9 mouse cellular contexts compared by ENCODE assay signal in the genomic region with DNA sequence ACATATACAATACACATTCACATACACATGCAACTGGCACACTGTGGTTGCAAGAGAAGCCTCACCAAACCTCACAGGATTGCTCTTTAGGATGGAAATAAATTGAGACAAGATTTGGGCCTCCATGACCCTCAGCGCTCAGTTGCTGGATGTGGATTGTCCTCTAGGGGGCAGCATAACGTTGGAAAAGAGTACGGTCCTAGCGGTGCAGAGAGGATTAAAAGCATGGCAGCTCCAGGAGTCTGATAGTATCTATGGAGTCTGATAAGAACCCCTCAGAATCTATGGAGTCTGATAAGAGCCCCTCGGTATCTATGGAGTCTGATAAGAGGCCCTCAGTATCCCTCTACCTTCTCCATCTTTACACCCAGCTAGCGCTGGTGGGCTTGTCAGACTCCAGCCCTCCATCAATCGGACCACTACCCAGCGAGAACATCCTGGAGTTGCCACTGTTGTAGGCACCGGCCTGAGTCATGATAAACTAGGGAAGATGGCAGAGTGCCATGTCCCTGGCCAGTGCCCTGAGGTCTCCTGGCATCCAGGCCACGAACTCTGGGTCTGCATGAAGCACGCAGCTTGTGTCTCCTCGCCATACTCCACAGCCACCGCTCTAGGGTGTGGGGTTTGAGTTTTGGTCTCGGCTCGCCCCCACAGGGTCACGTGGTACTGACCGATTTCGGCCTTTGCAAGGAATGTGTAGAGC. TPM values are rescaled to one million over a fixed set of nuclear protein-coding genes. Genes with fewer than 3 reads are reported as not detected.
DNase-seq lines count a peak whose midpoint lies in the region; ATAC-seq lines count a peak whose summit lies in the region.
"Had no signal": no experiment of that assay in that cellular context is flagged by ENCODE, and none has a peak within 500 bp of the region (broad histone marks: within the 10 kb centered on the region; RNA-seq: fewer than 3 reads in every experiment).

No protein-coding gene starts in this region.

- peak; percentile 69 for ATAC-seq in activated CD4-positive, CD25-positive, alpha-beta regulatory T cell, adult 4 months
- ATAC-seq in common myeloid progenitor, adult 5-6 weeks (replicated peaks; ENCODE audit: low read depth, poor library complexity, severe bottlenecking), result peak; percentile 84
- peak; percentile 68 for ATAC-seq in intestine, embryonic 15.5 days
- ATAC-seq in limb, embryonic 12.5 days (ENCODE audit: insufficient number of reproducible peaks, insufficient read depth, low FRiP score, low TSS enrichment, low read depth), result peak; percentile 54; the same call in 1 of the 2 replicates
- ATAC-seq in midbrain, embryonic 13.5 days, result peak; percentile 78

- H3K36me3 ChIP-seq in intestine, embryonic 15.5 days, result no peaks in the 10 kb centered on the region
- no peaks in the 10 kb centered on the region for H3K36me3 ChIP-seq in limb, embryonic 12.5 days
- H3K36me3 ChIP-seq in midbrain, embryonic 13.5 days, result no peaks in the 10 kb centered on the region

- 0 out of 2 replicates have a peak, but pooled peaks cover 3% of the 10 kb centered on the region for H3K4me1 ChIP-seq in intestine, embryonic 15.5 days (replicated peaks)
- peaks cover 4% of the 10 kb centered on the region; the same call in 1 of the 2 replicates for H3K4me1 ChIP-seq in limb, embryonic 12.5 days (replicated peaks)
- H3K4me1 ChIP-seq in midbrain, embryonic 13.5 days (replicated peaks), result peaks cover 5% of the 10 kb centered on the region; the same call in 1 of the 2 replicates

- H3K4me2 ChIP-seq in intestine, embryonic 15.5 days (replicated peaks), result peak overlapping the region; percentile 36
- peak overlapping the region; percentile 48 for H3K4me2 ChIP-seq in limb, embryonic 12.5 days
- peak overlapping the region; percentile 41 for H3K4me2 ChIP-seq in midbrain, embryonic 13.5 days (replicated peaks)

- peak; percentile 70 for DNase-seq in 416B (ENCODE audit: low read depth)
- DNase-seq in gastrocnemius, postnatal 36 days, result peak; percentile 30 to 32
- DNase-seq in spleen, postnatal 10 days (ENCODE audit: low spot score in 2 of 2), result peak; percentile 42 to 66

- WGBS in intestine, embryonic 15.5 days, result 32% methylated on average over 18 of the region's 18 CpGs
- 26% methylated on average over 18 of the region's 18 CpGs for WGBS in limb, embryonic 12.5 days
- 33% methylated on average over 18 of the region's 18 CpGs for WGBS in midbrain, embryonic 13.5 days

- H3K4me3 ChIP-seq in intestine, embryonic 15.5 days (replicated peaks), result no peak overlapping the region
- peak overlapping the region; percentile 21 for H3K4me3 ChIP-seq in limb, embryonic 12.5 days (replicated peaks)
- H3K4me3 ChIP-seq in midbrain, embryonic 13.5 days (replicated peaks), result peak overlapping the region; percentile 5; the same call in 1 of the 2 replicates
- H3K4me3 ChIP-seq: erythroblast, embryonic 14.5 days had no signal

- H3K27me3 ChIP-seq in intestine, embryonic 15.5 days (replicated peaks), result no peaks in the 10 kb centered on the region
- H3K27me3 ChIP-seq in limb, embryonic 12.5 days, result no peaks in the 10 kb centered on the region
- 0 out of 2 replicates have a peak, but pooled peaks cover 5% of the 10 kb centered on the region for H3K27me3 ChIP-seq in midbrain, embryonic 13.5 days

- intact Hi-C loops in gastrocnemius, postnatal 36 days (cut with DNase I), result loop anchor here (2.0 kb wide), 1 partner anchor 76 kb away; no protein-coding TSS in a partner anchor

- no peak overlapping the region for H3K9ac ChIP-seq in intestine, embryonic 15.5 days
- H3K9ac ChIP-seq in limb, embryonic 12.5 days (replicated peaks), result 0 out of 2 replicates have a peak overlapping the region, but pooled peaks have one; percentile 18
- H3K9ac ChIP-seq in midbrain, embryonic 13.5 days (replicated peaks), result no peak overlapping the region

- H3K9me3 ChIP-seq in intestine, embryonic 15.5 days, result no peaks in the 10 kb centered on the region
- no peaks in the 10 kb centered on the region for H3K9me3 ChIP-seq in limb, embryonic 12.5 days
- no peaks in the 10 kb centered on the region for H3K9me3 ChIP-seq in midbrain, embryonic 13.5 days

- H3K27ac ChIP-seq in intestine, embryonic 15.5 days, result no peak overlapping the region
- no peak overlapping the region for H3K27ac ChIP-seq in limb, embryonic 12.5 days
- no peak overlapping the region for H3K27ac ChIP-seq in midbrain, embryonic 13.5 days

RNA-seq across cellular contexts. Expression of a gene that starts 11.5 kb away (rescaled TPM):
- polyA plus RNA-seq in activated CD4-positive, CD25-positive, alpha-beta regulatory T cell, adult 4 months (2017; shearing (Covaris generic)), result under 1 TPM in 1 of 2 experiments, not detected in 1; 0.16 TPM
- total RNA-seq in common myeloid progenitor, adult 5-6 weeks (2017), result 1.1 TPM in 1 of 2 replicates, not detected in the other
- total RNA-seq in gastrocnemius, postnatal 36 days (2021), result not detected
- polyA plus RNA-seq in intestine, embryonic 15.5 days (2015; fragmentation: Nextera tagmentation; extraction: Ambion mirVana), result 0.85 and 1.2 TPM in 2 replicates
- not detected in 2 replicates for polyA plus RNA-seq in limb, embryonic 12.5 days (2016; fragmentation: Nextera tagmentation; extraction: Ambion mirVana)
- 0.06 TPM in 1 of 2 replicates, not detected in the other for polyA plus RNA-seq in midbrain, embryonic 13.5 days (2015; fragmentation: Nextera tagmentation; extraction: Ambion mirVana)
- polyA plus RNA-seq: erythroblast, embryonic 14.5 days had no signal

RNA-seq across cellular contexts. Expression of a gene that starts 18.5 kb away (rescaled TPM):
- polyA plus RNA-seq in activated CD4-positive, CD25-positive, alpha-beta regulatory T cell, adult 4 months (2017; shearing (Covaris generic)), result 10 to 100 TPM; 67.2 to 74.9 TPM
- total RNA-seq in common myeloid progenitor, adult 5-6 weeks (2017), result 24.3 and 29.8 TPM in 2 replicates
- 10 to 100 TPM; 13.2 to 13.4 TPM for total RNA-seq in gastrocnemius, postnatal 36 days (2021)
- polyA plus RNA-seq in intestine, embryonic 15.5 days (2015; fragmentation: Nextera tagmentation; extraction: Ambion mirVana), result 44.0 and 47.7 TPM in 2 replicates
- polyA plus RNA-seq in limb, embryonic 12.5 days (2016; fragmentation: Nextera tagmentation; extraction: Ambion mirVana), result 55.0 and 59.3 TPM in 2 replicates
- polyA plus RNA-seq in midbrain, embryonic 13.5 days (2015; fragmentation: Nextera tagmentation; extraction: Ambion mirVana), result 47.0 and 48.5 TPM in 2 replicates

RNA-seq across cellular contexts. Expression of a gene that starts 55.4 kb away (rescaled TPM):
- polyA plus RNA-seq in activated CD4-positive, CD25-positive, alpha-beta regulatory T cell, adult 4 months (2017; shearing (Covaris generic)), result under 1 TPM; 0.12 to 0.64 TPM
- not detected in 2 replicates for total RNA-seq in common myeloid progenitor, adult 5-6 weeks (2017)
- total RNA-seq in gastrocnemius, postnatal 36 days (2021), result not detected
- 0.11 and 0.18 TPM in 2 replicates for polyA plus RNA-seq in intestine, embryonic 15.5 days (2015; fragmentation: Nextera tagmentation; extraction: Ambion mirVana)
- 0.24 TPM in 2 replicates for polyA plus RNA-seq in limb, embryonic 12.5 days (2016; fragmentation: Nextera tagmentation; extraction: Ambion mirVana)
- 0.39 and 0.57 TPM in 2 replicates for polyA plus RNA-seq in midbrain, embryonic 13.5 days (2015; fragmentation: Nextera tagmentation; extraction: Ambion mirVana)
- polyA plus RNA-seq: erythroblast, embryonic 14.5 days had no signal

RNA-seq across cellular contexts. Expression of a gene that starts 55.8 kb away (rescaled TPM):
- 1 to 10 TPM; 3.2 to 4.7 TPM for polyA plus RNA-seq in activated CD4-positive, CD25-positive, alpha-beta regulatory T cell, adult 4 months (2017; shearing (Covaris generic))
- total RNA-seq in common myeloid progenitor, adult 5-6 weeks (2017), result 18.8 and 25.9 TPM in 2 replicates
- total RNA-seq in gastrocnemius, postnatal 36 days (2021), result under 1 TPM; 0.32 to 0.66 TPM
- polyA plus RNA-seq in intestine, embryonic 15.5 days (2015; fragmentation: Nextera tagmentation; extraction: Ambion mirVana), result 25.0 and 26.2 TPM in 2 replicates
- 39.1 and 39.2 TPM in 2 replicates for polyA plus RNA-seq in limb, embryonic 12.5 days (2016; fragmentation: Nextera tagmentation; extraction: Ambion mirVana)
- 10.8 and 12.4 TPM in 2 replicates for polyA plus RNA-seq in midbrain, embryonic 13.5 days (2015; fragmentation: Nextera tagmentation; extraction: Ambion mirVana)
